Mouse (Mus musculus) lung, postnatal 0 days (tissue): ENCODE data around the gene Slc6a13. TPM values are rescaled to one million over a fixed set of nuclear protein-coding genes. Genes with fewer than 3 reads are reported as not detected.

Experiments used
- ATAC-seq: fragments of 200-750 bp; cut with Nextera tagmentation; 2 replicates; pipeline ENCODE4 v1.8.0; 2017; ENCODE audit warnings: moderate library complexity
- DNase-seq: peaks from one replicate; pipeline ENCODE4 v3.0.0-alpha.2; 2016; ENCODE audit warnings: low spot score
- H3K27ac ChIP-seq: fragments of 300-500 bp; sonication (generic); 2 replicates; pipeline ENCODE4 v1.5.1; 2014; ENCODE audit warnings: antibody characterized with exemption, mild to moderate bottlenecking, low read length, mixed read lengths
- H3K27me3 ChIP-seq: fragments of 300-500 bp; sonication (generic); replicated peaks from 2 replicates; pipeline ENCODE4 v1.6.1; 2014; ENCODE audit warnings: low read length, mixed read lengths; ENCODE audit not compliant: insufficient read depth
- H3K36me3 ChIP-seq: fragments of 300-500 bp; sonication (generic); 2 replicates; pipeline ENCODE4 v1.6.1; 2014; ENCODE audit warnings: low read length, mixed read lengths; ENCODE audit not compliant: insufficient read depth
- H3K4me1 ChIP-seq: fragments of 300-500 bp; sonication (generic); 2 replicates; pipeline ENCODE4 v1.6.1; 2014; ENCODE audit warnings: antibody characterized with exemption, low read depth, low read length, mixed read lengths; ENCODE audit not compliant: insufficient read depth
- H3K4me2 ChIP-seq: fragments of 300-500 bp; sonication (generic); replicated peaks from 2 replicates; pipeline ENCODE4 v1.6.1; 2014; ENCODE audit warnings: low read depth, mild to moderate bottlenecking, low read length, moderate library complexity, mixed read lengths
- H3K4me3 ChIP-seq: fragments of 300-500 bp; sonication (generic); 2 replicates; pipeline ENCODE4 v1.5.1; 2014; ENCODE audit warnings: low read depth, low read length
- H3K9ac ChIP-seq: fragments of 300-500 bp; sonication (generic); replicated peaks from 2 replicates; pipeline ENCODE4 v1.6.1; 2014; ENCODE audit warnings: low read depth, mild to moderate bottlenecking
- H3K9me3 ChIP-seq: fragments of 300-500 bp; sonication (generic); 2 replicates; pipeline ENCODE4 v1.6.1; 2016; ENCODE audit warnings: low read length, mixed read lengths
- CTCF ChIP-seq: IDR thresholded peaks from 2 replicates; pipeline ENCODE4 v1.5.1; 2016; ENCODE audit warnings: antibody characterized with exemption, mild to moderate bottlenecking
- EP300 ChIP-seq: IDR thresholded peaks from 2 replicates; pipeline ENCODE4 v1.6.1; 2016; ENCODE audit warnings: antibody characterized with exemption, mild to moderate bottlenecking, control low read depth
- WGBS: fragments of 180-500 bp; shearing (Covaris S2); extraction: QIAGEN DNeasy Blood & Tissue Kit; methylation state at CpG from one replicate; pipeline ENCODE4 v1.1.7; 2014; 5-methylcytosine and 5-hydroxymethylcytosine counted together
- polyA plus RNA-seq: library from polyadenylated mRNA; unstranded; fragments of >200 nt; fragmentation: Nextera tagmentation; extraction: Ambion mirVana; gene quantifications from 2 replicates; pipeline ENCODE4 v1.2.1, GENCODE M21; 2015

Gene Slc6a13
- polyA plus RNA-seq, 1 experiment from 2014 or later: 0.26 TPM

GRCm38 (mm10) chr6:121335841-121336240, 35.8 kb downstream of the Slc6a13 start:
- Histone ChIP-seq H3K4me3 (no peak overlapping the region), H3K4me1 (no peaks in the 10 kb centered on the region), H3K27me3 (no peaks in the 10 kb centered on the region), H3K27ac (no peak overlapping the region), H3K4me2 (no peak overlapping the region), H3K9me3 (no peaks in the 10 kb centered on the region), H3K9ac (no peak overlapping the region), H3K36me3 (no peaks in the 10 kb centered on the region)
- no peak for ATAC-seq
- TF ChIP-seq CTCF (no peak), EP300 (no peak)
- no peak for DNase-seq
- WGBS: 83% methylated on average over 9 of the region's 9 CpGs

GRCm38 (mm10) chr6:121336558-121336957, 36.5 kb downstream of the Slc6a13 start:
- 30% methylated on average over 8 of the region's 8 CpGs for WGBS
- no peaks in the 10 kb centered on the region for H3K4me1 ChIP-seq

GRCm38 (mm10) chr6:121337229-121337628, 37.2 kb downstream of the Slc6a13 start:
- Histone ChIP-seq H3K27ac (no peak overlapping the region), H3K4me3 (no peak overlapping the region), H3K9ac (no peak overlapping the region), H3K27me3 (no peaks in the 10 kb centered on the region), H3K9me3 (no peaks in the 10 kb centered on the region), H3K36me3 (no peaks in the 10 kb centered on the region), H3K4me2 (no peak overlapping the region), H3K4me1 (no peaks in the 10 kb centered on the region)
- no peak for TF ChIP-seq EP300
- TF ChIP-seq CTCF: no peak
- DNase-seq (no peak), ATAC-seq (no peak)
- 93% methylated on average over 9 of the region's 9 CpGs for WGBS

More at GRCm38 (mm10) chr6:121336558-121336957, 36.5 kb downstream of the Slc6a13 start:
- Histone ChIP-seq H3K27me3 (no peaks in the 10 kb centered on the region), H3K9me3 (no peaks in the 10 kb centered on the region), H3K4me3 (no peak overlapping the region), H3K36me3 (no peaks in the 10 kb centered on the region), H3K4me2 (no peak overlapping the region), H3K27ac (no peak overlapping the region), H3K9ac (no peak overlapping the region)
- TF ChIP-seq CTCF: no peak
- TF ChIP-seq EP300: no peak
- DNase-seq (no peak), ATAC-seq (no peak)

GRCm38 (mm10) chr6:121337770-121338518, 37.9 kb downstream of the Slc6a13 start:
- peak; percentile 64 for ATAC-seq
- no peak overlapping the region for H3K9ac ChIP-seq
- no peaks in the 10 kb centered on the region for H3K4me1 ChIP-seq
- peak; percentile 85 for DNase-seq
- H3K4me2 ChIP-seq: no peak overlapping the region
- H3K27me3 ChIP-seq: no peaks in the 10 kb centered on the region
- H3K9me3 ChIP-seq: no peaks in the 10 kb centered on the region
- WGBS: 24% methylated on average over 3 of the region's 3 CpGs
- H3K4me3 ChIP-seq: no peak overlapping the region
- TF ChIP-seq EP300 (no peak), CTCF (peak; percentile 94)
- H3K36me3 ChIP-seq: no peaks in the 10 kb centered on the region
- no peak overlapping the region for H3K27ac ChIP-seq

- ATAC-seq (peak; percentile 31; the same call in 1 of the 2 replicates), DNase-seq (peak; percentile 18)
- no peaks in the 10 kb centered on the region for H3K27me3 ChIP-seq
- H3K36me3 ChIP-seq: no peaks in the 10 kb centered on the region
- H3K27ac ChIP-seq: no peak overlapping the region
- no peaks in the 10 kb centered on the region for H3K9me3 ChIP-seq
- H3K4me2 ChIP-seq: no peak overlapping the region
- 29% methylated on average over 4 of the region's 4 CpGs for WGBS
- TF ChIP-seq CTCF (no peak), EP300 (no peak)
- no peak overlapping the region for H3K4me3 ChIP-seq
- no peaks in the 10 kb centered on the region for H3K4me1 ChIP-seq
- H3K9ac ChIP-seq: no peak overlapping the region
Observed at GRCm38 (mm10) chr6:121338519-121338896, 38.5 kb downstream of the Slc6a13 start.

GRCm38 (mm10) chr6:121341650-121342049, 41.6 kb downstream of the Slc6a13 start:
- DNase-seq: peak; percentile 18
- Histone ChIP-seq H3K4me1 (no peaks in the 10 kb centered on the region), H3K4me2 (no peak overlapping the region), H3K9ac (no peak overlapping the region), H3K4me3 (no peak overlapping the region), H3K27ac (no peak overlapping the region), H3K36me3 (no peaks in the 10 kb centered on the region), H3K27me3 (no peaks in the 10 kb centered on the region), H3K9me3 (no peaks in the 10 kb centered on the region)
- WGBS: 77% methylated on average over 6 of the region's 6 CpGs
- no peak for ATAC-seq
- TF ChIP-seq EP300 (no peak), CTCF (no peak)
